Mouse (Mus musculus) hindlimb bud, embryonic 11.5 days (tissue): ENCODE data around the gene Bms1.
A peak's percentile ranks its signal among the peaks of the same experiment; 100 is the strongest.

ENCODE experiments used
- DNase-seq: peaks from one replicate; pipeline ENCODE4 v3.0.0-alpha.2; 2012; ENCODE audit warnings: low read depth, low spot score; ENCODE audit errors: extremely low spot score

The Bms1 gene

GRCm38 (mm10) chr6:118419050-118419920 is at the start of gene Bms1:
Gene Bms1, minus strand, starts transcription at chr6:118419474.
- DNase-seq = peak; percentile 98

GRCm38 (mm10) chr6:118462069-118462705 is 42.9 kb upstream of the Bms1 start:
- no peak for DNase-seq

GRCm38 (mm10) chr6:118457726-118458125 is 38.5 kb upstream of the Bms1 start:
- no peak for DNase-seq

- DNase-seq = peak; percentile 64
Measured at GRCm38 (mm10) chr6:118455042-118455631, 35.9 kb upstream of the Bms1 start, which contains the start of gene Zfp248. Gene Zfp248, minus strand, starts transcription at chr6:118455528.

GRCm38 (mm10) chr6:118454452-118454851 is 35.2 kb upstream of the Bms1 start:
- DNase-seq = no peak

GRCm38 (mm10) chr6:118431502-118431901 is 12.2 kb upstream of the Bms1 start:
- no peak for DNase-seq

GRCm38 (mm10) chr6:118426666-118427065 is 7.4 kb upstream of the Bms1 start:
- no peak for DNase-seq

- no peak for DNase-seq
Measured at GRCm38 (mm10) chr6:118410428-118410827, 8.8 kb downstream of the Bms1 start.

- no peak for DNase-seq
Measured at GRCm38 (mm10) chr6:118408510-118408909, 10.8 kb downstream of the Bms1 start.

GRCm38 (mm10) chr6:118406421-118406820 is 12.9 kb downstream of the Bms1 start:
- DNase-seq = no peak

GRCm38 (mm10) chr6:118390746-118391145 is 28.5 kb downstream of the Bms1 start:
- no peak for DNase-seq

- DNase-seq = no peak
Measured at GRCm38 (mm10) chr6:118385962-118386361, 33.3 kb downstream of the Bms1 start.

- no peak for DNase-seq
Measured at GRCm38 (mm10) chr6:118381234-118381633, 38.0 kb downstream of the Bms1 start.

- DNase-seq = no peak
Measured at GRCm38 (mm10) chr6:118380630-118381029, 38.6 kb downstream of the Bms1 start.

GRCm38 (mm10) chr6:118379451-118380167 is 39.7 kb downstream of the Bms1 start:
- peak; percentile 73 for DNase-seq

- DNase-seq = no peak
Measured at GRCm38 (mm10) chr6:118377611-118378010, 41.7 kb downstream of the Bms1 start.

GRCm38 (mm10) chr6:118376023-118376422 is 43.3 kb downstream of the Bms1 start:
- no peak for DNase-seq

GRCm38 (mm10) chr6:118375457-118375856 is 43.8 kb downstream of the Bms1 start:
- DNase-seq = no peak

- no peak for DNase-seq
Measured at GRCm38 (mm10) chr6:118375026-118375425, 44.2 kb downstream of the Bms1 start.

GRCm38 (mm10) chr6:118373294-118373693 is 46.0 kb downstream of the Bms1 start:
- DNase-seq = no peak

GRCm38 (mm10) chr6:118372794-118373193 is 46.5 kb downstream of the Bms1 start:
- DNase-seq = no peak
